Mouse (Mus musculus): ENCODE data around the gene Gzmk.
"Not testable (repeated sequence)": the region's sequence is repeated elsewhere in the genome, so short reads cannot be mapped to it uniquely, and the experiment has no call there.

Gene Gzmk

GRCm38 (mm10) chr13:113225811-113226210 is at the start of gene Gzmk:
Gene Gzmk, minus strand, starts transcription at chr13:113225908.
- no peak for DNase-seq (ENCODE audit: low spot score in 2 of 2)

- no peak for DNase-seq (ENCODE audit: low spot score in 2 of 2)
These were observed 45.5 kb upstream of the Gzmk start for GRCm38 (mm10) chr13:113271189-113271588.

- peak; percentile 16 to 62 for DNase-seq (ENCODE audit: low spot score in 2 of 2)
These were observed 44.4 kb upstream of the Gzmk start for GRCm38 (mm10) chr13:113269777-113270776.

GRCm38 (mm10) chr13:113267204-113267603 is 41.5 kb upstream of the Gzmk start:
- DNase-seq (ENCODE audit: low spot score in 2 of 2), result no peak

GRCm38 (mm10) chr13:113266495-113266951 is 40.8 kb upstream of the Gzmk start:
- DNase-seq (ENCODE audit: low spot score in 2 of 2), result peak; percentile 36 to 72

GRCm38 (mm10) chr13:113265257-113265656 is 39.5 kb upstream of the Gzmk start:
- DNase-seq (ENCODE audit: low spot score in 2 of 2), result peak in 1 of 2 experiments; percentile 43

- no peak for DNase-seq (ENCODE audit: low spot score in 2 of 2)
These were observed 37.1 kb upstream of the Gzmk start for GRCm38 (mm10) chr13:113262822-113263221.

- no peak for DNase-seq (ENCODE audit: low spot score in 2 of 2)
These were observed 33.5 kb upstream of the Gzmk start for GRCm38 (mm10) chr13:113259237-113259636.

GRCm38 (mm10) chr13:113257190-113257589 is 31.5 kb upstream of the Gzmk start:
- DNase-seq (ENCODE audit: low spot score in 2 of 2), result peak in 1 of 2 experiments; percentile 18

GRCm38 (mm10) chr13:113256766-113257165 is 31.1 kb upstream of the Gzmk start:
- DNase-seq (ENCODE audit: low spot score in 2 of 2), result no peak

GRCm38 (mm10) chr13:113252580-113252979 is 26.9 kb upstream of the Gzmk start:
- not testable (repeated sequence) for DNase-seq (ENCODE audit: low spot score in 2 of 2)

- DNase-seq (ENCODE audit: low spot score in 2 of 2), result no peak
These were observed 19.3 kb upstream of the Gzmk start for GRCm38 (mm10) chr13:113245025-113245424.

GRCm38 (mm10) chr13:113242129-113242528 is 16.4 kb upstream of the Gzmk start:
- DNase-seq (ENCODE audit: low spot score in 2 of 2), result no peak

GRCm38 (mm10) chr13:113227666-113228463 is 2.2 kb upstream of the Gzmk start:
- DNase-seq (ENCODE audit: low spot score in 2 of 2), result peak in 1 of 2 experiments; percentile 18

- no peak for DNase-seq (ENCODE audit: low spot score in 2 of 2)
These were observed 1.4 kb upstream of the Gzmk start for GRCm38 (mm10) chr13:113227076-113227475.

- DNase-seq (ENCODE audit: low spot score in 2 of 2), result peak in 1 of 2 experiments; percentile 20
These were observed 1.6 kb downstream of the Gzmk start for GRCm38 (mm10) chr13:113224105-113224504.

- no peak for DNase-seq (ENCODE audit: low spot score in 2 of 2)
These were observed 3.9 kb downstream of the Gzmk start for GRCm38 (mm10) chr13:113221851-113222250.

- DNase-seq (ENCODE audit: low spot score in 2 of 2), result no peak
These were observed 11.8 kb downstream of the Gzmk start for GRCm38 (mm10) chr13:113213865-113214264.

GRCm38 (mm10) chr13:113212401-113212800 is 13.3 kb downstream of the Gzmk start:
- DNase-seq (ENCODE audit: low spot score in 2 of 2), result no peak

GRCm38 (mm10) chr13:113211345-113211744 is 14.4 kb downstream of the Gzmk start:
- no peak for DNase-seq (ENCODE audit: low spot score in 2 of 2)

GRCm38 (mm10) chr13:113209624-113210023 is 16.1 kb downstream of the Gzmk start, which contains the start of gene Esm1:
Gene Esm1, plus strand, starts transcription at chr13:113209659.
- DNase-seq (ENCODE audit: low spot score in 2 of 2), result no peak

- DNase-seq (ENCODE audit: low spot score in 2 of 2), result no peak
These were observed 20.4 kb downstream of the Gzmk start for GRCm38 (mm10) chr13:113205346-113205745.
